Mouse (Mus musculus): ENCODE data around the gene Piezo1. TPM values are rescaled to one million over a fixed set of nuclear protein-coding genes. Genes with fewer than 3 reads are reported as not detected.

Gene Piezo1
- polyA plus RNA-seq, 1 experiment from 2014 or later, result 3.2 TPM

- H3K4me2 ChIP-seq, result no peak overlapping the region
- H3K4me1 ChIP-seq (replicated peaks), result peaks cover 12% of the 10 kb centered on the region
- no peak overlapping the region for H3K9ac ChIP-seq
- 64% methylated on average over 6 of the region's 6 CpGs for WGBS
- ATAC-seq (ENCODE audit: low read depth), result no peak
- H3K27ac ChIP-seq (replicated peaks), result no peak overlapping the region
- H3K36me3 ChIP-seq, result no peaks in the 10 kb centered on the region
- no peak overlapping the region for H3K4me3 ChIP-seq
- peaks cover 85% of the 10 kb centered on the region for H3K27me3 ChIP-seq
- H3K9me3 ChIP-seq, result no peaks in the 10 kb centered on the region
These were observed 91.8 kb downstream of the Piezo1 start for GRCm38 (mm10) chr8:122459218-122459900.

GRCm38 (mm10) chr8:122457171-122457570 is 94.0 kb downstream of the Piezo1 start:
- H3K27me3 ChIP-seq, result peaks cover 65% of the 10 kb centered on the region
- 84% methylated on average over 11 of the region's 11 CpGs for WGBS

GRCm38 (mm10) chr8:122454409-122454808 is 96.7 kb downstream of the Piezo1 start:
- Histone ChIP-seq H3K36me3 (no peaks in the 10 kb centered on the region), H3K9me3 (no peaks in the 10 kb centered on the region), H3K4me2 (no peak overlapping the region), H3K27ac (replicated peaks) (no peak overlapping the region), H3K4me1 (replicated peaks) (no peaks in the 10 kb centered on the region), H3K27me3 (peaks cover 41% of the 10 kb centered on the region), H3K9ac (no peak overlapping the region), H3K4me3 (no peak overlapping the region)
- no peak for ATAC-seq (ENCODE audit: low read depth)
- WGBS, result 88% methylated on average over 6 of the region's 6 CpGs

More at GRCm38 (mm10) chr8:122457171-122457570, 94.0 kb downstream of the Piezo1 start:
- H3K4me3 ChIP-seq, result no peak overlapping the region
- H3K4me2 ChIP-seq, result no peak overlapping the region
- H3K36me3 ChIP-seq, result no peaks in the 10 kb centered on the region
- no peak for ATAC-seq (ENCODE audit: low read depth)
- no peak overlapping the region for H3K27ac ChIP-seq (replicated peaks)
- no peaks in the 10 kb centered on the region for H3K9me3 ChIP-seq
- H3K4me1 ChIP-seq (replicated peaks), result peaks cover 12% of the 10 kb centered on the region
- no peak overlapping the region for H3K9ac ChIP-seq

GRCm38 (mm10) chr8:122452154-122452553 is 99.0 kb downstream of the Piezo1 start:
- no peak for ATAC-seq (ENCODE audit: low read depth)

GRCm38 (mm10) chr8:122451161-122451703 is 99.9 kb downstream of the Piezo1 start:
- WGBS, result 81% methylated on average over 7 of the region's 7 CpGs

More at GRCm38 (mm10) chr8:122452154-122452553, 99.0 kb downstream of the Piezo1 start:
- Histone ChIP-seq H3K27ac (replicated peaks) (no peak overlapping the region), H3K4me3 (no peak overlapping the region), H3K27me3 (peaks cover 18% of the 10 kb centered on the region), H3K9ac (no peak overlapping the region), H3K4me1 (replicated peaks) (no peaks in the 10 kb centered on the region), H3K4me2 (no peak overlapping the region), H3K36me3 (no peaks in the 10 kb centered on the region), H3K9me3 (no peaks in the 10 kb centered on the region)
- WGBS, result 83% methylated on average over 10 of the region's 10 CpGs

GRCm38 (mm10) chr8:122445203-122445602 is 105.9 kb downstream of the Piezo1 start:
- Histone ChIP-seq H3K9ac (peak overlapping the region; percentile 83; the same call in 1 of the 2 replicates), H3K9me3 (no peaks in the 10 kb centered on the region), H3K27me3 (no peaks in the 10 kb centered on the region), H3K4me2 (peak overlapping the region; percentile 57), H3K4me1 (replicated peaks) (peaks cover 34% of the 10 kb centered on the region), H3K4me3 (peak overlapping the region; percentile 65; the same call in 1 of the 2 replicates), H3K36me3 (no peaks in the 10 kb centered on the region), H3K27ac (replicated peaks) (peak overlapping the region; percentile 97)
- WGBS, result 71% methylated on average over 3 of the region's 3 CpGs
- ATAC-seq (ENCODE audit: low read depth), result no peak

More at GRCm38 (mm10) chr8:122451161-122451703, 99.9 kb downstream of the Piezo1 start:
- Histone ChIP-seq H3K27ac (replicated peaks) (no peak overlapping the region), H3K4me1 (replicated peaks) (peaks cover 2% of the 10 kb centered on the region; the same call in 1 of the 2 replicates), H3K4me3 (no peak overlapping the region), H3K9ac (no peak overlapping the region), H3K27me3 (peaks cover 9% of the 10 kb centered on the region; the same call in 1 of the 2 replicates), H3K4me2 (no peak overlapping the region), H3K9me3 (no peaks in the 10 kb centered on the region), H3K36me3 (no peaks in the 10 kb centered on the region)
- ATAC-seq (ENCODE audit: low read depth), result no peak

GRCm38 (mm10) chr8:122444058-122444748 is 106.9 kb downstream of the Piezo1 start:
- peak; percentile 38; the same call in 1 of the 2 replicates for ATAC-seq (ENCODE audit: low read depth)
- Histone ChIP-seq H3K27me3 (no peaks in the 10 kb centered on the region), H3K4me1 (replicated peaks) (peaks cover 34% of the 10 kb centered on the region)

GRCm38 (mm10) chr8:122443262-122444006 is 107.7 kb downstream of the Piezo1 start, which contains the start of gene Mvd:
Mvd (minus strand) TSS chr8:122443422.
- no peaks in the 10 kb centered on the region for H3K9me3 ChIP-seq
- H3K4me1 ChIP-seq (replicated peaks), result peaks cover 34% of the 10 kb centered on the region
- under 1% methylated on average over 47 of the region's 47 CpGs for WGBS
- peaks cover 15% of the 10 kb centered on the region for H3K36me3 ChIP-seq
- H3K4me3 ChIP-seq, result peak within 1 kb of the TSS; percentile 65
- H3K27me3 ChIP-seq, result no peaks in the 10 kb centered on the region
- peak within 1 kb of the TSS; percentile 84 for H3K9ac ChIP-seq
- peak; percentile 98 for ATAC-seq (ENCODE audit: low read depth)
- H3K4me2 ChIP-seq, result peak within 1 kb of the TSS; percentile 90
- peak within 1 kb of the TSS; percentile 97 for H3K27ac ChIP-seq (replicated peaks)

More at GRCm38 (mm10) chr8:122444058-122444748, 106.9 kb downstream of the Piezo1 start:
- peaks cover 9% of the 10 kb centered on the region for H3K36me3 ChIP-seq
- no peaks in the 10 kb centered on the region for H3K9me3 ChIP-seq
- H3K4me3 ChIP-seq, result peak overlapping the region; percentile 65
- WGBS, result 12% methylated on average over 19 of the region's 19 CpGs
- H3K27ac ChIP-seq (replicated peaks), result peak overlapping the region; percentile 97
- H3K9ac ChIP-seq, result peak overlapping the region; percentile 83
- H3K4me2 ChIP-seq, result peak overlapping the region; percentile 57

- Histone ChIP-seq H3K27me3 (no peaks in the 10 kb centered on the region), H3K4me3 (peak overlapping the region; percentile 65), H3K4me1 (replicated peaks) (peaks cover 34% of the 10 kb centered on the region), H3K9ac (peak overlapping the region; percentile 84), H3K4me2 (peak overlapping the region; percentile 90), H3K36me3 (peaks cover 21% of the 10 kb centered on the region), H3K9me3 (no peaks in the 10 kb centered on the region), H3K27ac (replicated peaks) (peak overlapping the region; percentile 88)
- peak; percentile 47; the same call in 1 of the 2 replicates for ATAC-seq (ENCODE audit: low read depth)
- under 1% methylated on average over 12 of the region's 12 CpGs for WGBS
These were observed 108.3 kb downstream of the Piezo1 start for GRCm38 (mm10) chr8:122442781-122443180.

- no peaks in the 10 kb centered on the region for H3K9me3 ChIP-seq
- H3K36me3 ChIP-seq, result peaks cover 26% of the 10 kb centered on the region
- peak overlapping the region; percentile 90 for H3K4me2 ChIP-seq
- peak overlapping the region; percentile 65 for H3K4me3 ChIP-seq
- WGBS, result 14% methylated on average over 7 of the region's 7 CpGs
- ATAC-seq (ENCODE audit: low read depth), result no peak
- H3K27ac ChIP-seq (replicated peaks), result peak overlapping the region; percentile 88
- peaks cover 34% of the 10 kb centered on the region for H3K4me1 ChIP-seq (replicated peaks)
- no peaks in the 10 kb centered on the region for H3K27me3 ChIP-seq
- peak overlapping the region; percentile 84 for H3K9ac ChIP-seq
These were observed 108.8 kb downstream of the Piezo1 start for GRCm38 (mm10) chr8:122442356-122442755.

- WGBS, result 95% methylated on average over 1 of the region's 1 CpGs
- no peaks in the 10 kb centered on the region for H3K27me3 ChIP-seq
- H3K27ac ChIP-seq (replicated peaks), result no peak overlapping the region
- no peak overlapping the region for H3K4me3 ChIP-seq
- no peak for ATAC-seq (ENCODE audit: low read depth)
- H3K36me3 ChIP-seq, result peaks cover 36% of the 10 kb centered on the region
- peaks cover 33% of the 10 kb centered on the region for H3K4me1 ChIP-seq (replicated peaks)
- H3K4me2 ChIP-seq, result no peak overlapping the region
- H3K9ac ChIP-seq, result no peak overlapping the region
- no peaks in the 10 kb centered on the region for H3K9me3 ChIP-seq
These were observed 109.8 kb downstream of the Piezo1 start for GRCm38 (mm10) chr8:122441326-122441725.
